Mouse (Mus musculus): Measurements from ENCODE around the gene Ankrd2. TPM values are rescaled to one million over a fixed set of nuclear protein-coding genes. Genes with fewer than 3 reads are reported as not detected.

Ankrd2 gene
- total and polyA plus RNA-seq, 3 experiments: not detected

- no peak for DNase-seq (ENCODE audit: low read depth, low spot score)
- Histone ChIP-seq H3K27me3 (ENCODE audit: control insufficient read depth in 1 of 2, insufficient read depth in 2 of 2, low read length in 2 of 2) (no peaks in the 10 kb centered on the region), H3K9ac (ENCODE audit: control insufficient read depth, low read depth, low read length, poor library complexity, severe bottlenecking) (no peak overlapping the region), H3K36me3 (ENCODE audit: control insufficient read depth in 1 of 2, insufficient read depth in 2 of 2, low read length in 2 of 2) (no peaks in the 10 kb centered on the region), H3K9me3 (replicated peaks; ENCODE audit: insufficient read depth, low read length) (no peaks in the 10 kb centered on the region), H3K4me1 (ENCODE audit: control insufficient read depth in 1 of 2, insufficient read depth in 2 of 2, low read length in 2 of 2) (no peaks in the 10 kb centered on the region), H3K4me3 (ENCODE audit: control insufficient read depth in 1 of 2, insufficient read depth in 1 of 2, low read depth in 2 of 2, low read length in 2 of 2) (no peak overlapping the region), H3K27ac (ENCODE audit: control insufficient read depth, low read depth, low read length) (no peak overlapping the region), H3K79me2 (ENCODE audit: control insufficient read depth, insufficient read depth, low read length, poor library complexity) (no peaks in the 10 kb centered on the region)
- no peak for TF ChIP-seq MYB (IDR thresholded peaks at IDR 0.05; ENCODE audit: low read depth, low read length)
- TF ChIP-seq SIN3A (IDR thresholded peaks at IDR 0.05; ENCODE audit: low read length): no peak
- no peak for TF ChIP-seq CHD1 (IDR thresholded peaks at IDR 0.05; ENCODE audit: low read depth, low read length)
- TF ChIP-seq RAD21 (IDR thresholded peaks at IDR 0.05; ENCODE audit: low read depth, low read length): no peak
- TF ChIP-seq USF2 (IDR thresholded peaks at IDR 0.05; ENCODE audit: borderline replicate concordance in 1 of 2, insufficient read depth in 1 of 2, low read depth in 1 of 2, low read length in 2 of 2): no peak
- no peak for TF ChIP-seq HCFC1 (IDR thresholded peaks at IDR 0.05; ENCODE audit: low read depth, low read length)
- TF ChIP-seq RCOR1 (IDR thresholded peaks at IDR 0.05; ENCODE audit: low read depth, low read length): no peak
Observed at GRCm38 (mm10) chr19:41997090-41997489, 38.7 kb upstream of the Ankrd2 start.

GRCm38 (mm10) chr19:41998770-41999548 lies 36.8 kb upstream of the Ankrd2 start:
- Histone ChIP-seq H3K9ac (ENCODE audit: control insufficient read depth, low read depth, low read length, poor library complexity, severe bottlenecking) (no peak overlapping the region), H3K27me3 (ENCODE audit: control insufficient read depth in 1 of 2, insufficient read depth in 2 of 2, low read length in 2 of 2) (no peaks in the 10 kb centered on the region), H3K36me3 (ENCODE audit: control insufficient read depth in 1 of 2, insufficient read depth in 2 of 2, low read length in 2 of 2) (no peaks in the 10 kb centered on the region), H3K9me3 (replicated peaks; ENCODE audit: insufficient read depth, low read length) (no peaks in the 10 kb centered on the region), H3K27ac (ENCODE audit: control insufficient read depth, low read depth, low read length) (no peak overlapping the region), H3K4me1 (ENCODE audit: control insufficient read depth in 1 of 2, insufficient read depth in 2 of 2, low read length in 2 of 2) (no peaks in the 10 kb centered on the region), H3K79me2 (ENCODE audit: control insufficient read depth, insufficient read depth, low read length, poor library complexity) (no peaks in the 10 kb centered on the region), H3K4me3 (ENCODE audit: control insufficient read depth in 1 of 2, insufficient read depth in 1 of 2, low read depth in 2 of 2, low read length in 2 of 2) (no peak overlapping the region)
- TF ChIP-seq E2F4 (IDR thresholded peaks at IDR 0.05; ENCODE audit: borderline replicate concordance, low read depth, low read length) (no peak), SIN3A (IDR thresholded peaks at IDR 0.05; ENCODE audit: low read length) (no peak), TAL1 (IDR thresholded peaks at IDR 0.05; ENCODE audit: low read length) (no peak), RAD21 (IDR thresholded peaks at IDR 0.05; ENCODE audit: low read depth, low read length) (no peak), NELFE (IDR thresholded peaks at IDR 0.05; ENCODE audit: low read depth, low read length) (no peak), POLR2A (IDR thresholded peaks at IDR 0.05; ENCODE audit: control insufficient read depth in 1 of 2, insufficient read depth in 1 of 2, low read depth in 1 of 2, low read length in 2 of 2, poor library complexity in 1 of 2) (no peak), USF1 (IDR thresholded peaks at IDR 0.05; ENCODE audit: low read depth, low read length) (no peak), ZC3H11A (IDR thresholded peaks at IDR 0.05; ENCODE audit: low read depth, low read length) (no peak), TCF12 (IDR thresholded peaks at IDR 0.05; ENCODE audit: low read depth, low read length) (no peak), POLR2AphosphoS5 (IDR thresholded peaks at IDR 0.05; ENCODE audit: borderline replicate concordance, low read depth, low read length) (no peak), CTCF (IDR thresholded peaks at IDR 0.05 in 2 of 3, conservative IDR thresholded peaks at IDR 0.05 in 1 of 3; ENCODE audit: control insufficient read depth in 1 of 3, insufficient read depth in 1 of 3, low read depth in 2 of 3, low read length in 3 of 3, poor library complexity in 1 of 3, severe bottlenecking in 1 of 3) (no peak), MEF2A (IDR thresholded peaks at IDR 0.05; ENCODE audit: extremely low read depth, insufficient replicate concordance, low read depth, low read length, poor library complexity, severe bottlenecking) (no peak)
- DNase-seq (ENCODE audit: low read depth, low spot score): no peak

All from MEL (cell line).